In the genomic region with DNA sequence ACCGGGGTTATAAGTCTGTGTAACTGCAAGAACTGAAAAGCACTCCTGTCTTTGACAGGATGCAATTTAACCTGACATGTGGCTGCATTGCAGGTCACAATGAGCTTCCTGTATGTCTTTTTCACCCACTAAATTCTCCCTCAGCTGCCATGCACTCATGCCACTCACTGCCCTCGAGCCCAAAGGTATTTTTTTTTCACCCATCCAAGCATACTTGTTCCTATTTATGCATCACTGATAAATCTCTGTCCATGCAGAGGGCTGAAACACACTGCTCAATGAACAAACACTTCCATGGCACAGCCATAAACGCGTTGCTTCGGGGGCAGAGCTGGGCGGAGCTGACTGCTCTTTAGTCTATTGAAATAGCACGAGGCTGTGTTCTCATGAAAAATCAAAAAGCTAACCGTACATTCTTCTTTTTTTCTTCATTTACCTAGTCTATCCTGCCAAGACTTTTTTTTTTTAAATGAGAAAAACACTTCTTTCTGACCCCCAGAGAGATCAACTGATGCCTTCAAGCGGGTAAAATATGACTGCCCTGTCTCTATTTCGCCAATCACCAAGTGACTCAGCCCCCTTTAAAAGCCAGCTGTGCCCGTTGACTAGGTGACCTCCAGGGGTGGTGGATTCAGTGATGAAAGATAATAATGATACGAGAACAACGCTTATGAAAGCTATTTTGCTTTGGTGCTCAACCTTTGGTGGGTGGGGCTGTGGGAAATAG, we compare ENCODE assay signal across 10 mouse cellular contexts. TPM values are rescaled to one million over a fixed set of nuclear protein-coding genes. Genes with fewer than 3 reads are reported as not detected.
DNase-seq lines count a peak whose midpoint lies in the region; ATAC-seq and TF ChIP-seq lines count a peak whose summit lies in the region.
"Had no signal": no experiment of that assay in that cellular context is flagged by ENCODE, and none has a peak within 500 bp of the region (broad histone marks: within the 10 kb centered on the region; RNA-seq: fewer than 3 reads in every experiment).

No protein-coding gene starts in this region.

- TF ChIP-seq CTCF in midbrain, postnatal 0 days (IDR thresholded peaks at IDR 0.05), result no peak

- H3K36me3 ChIP-seq in kidney, embryonic 16.5 days (ENCODE audit: insufficient read depth, low read length), result no peaks in the 10 kb centered on the region
- no peaks in the 10 kb centered on the region for H3K36me3 ChIP-seq in forebrain, embryonic 16.5 days (ENCODE audit: control insufficient read depth, insufficient read depth)
- H3K36me3 ChIP-seq in midbrain, postnatal 0 days (ENCODE audit: insufficient read depth, low read length), result no peaks in the 10 kb centered on the region

- no peaks in the 10 kb centered on the region for H3K9me3 ChIP-seq in kidney, embryonic 16.5 days (ENCODE audit: low read length)
- no peaks in the 10 kb centered on the region for H3K9me3 ChIP-seq in forebrain, embryonic 16.5 days (ENCODE audit: control insufficient read depth, low read length)
- no peaks in the 10 kb centered on the region for H3K9me3 ChIP-seq in midbrain, postnatal 0 days (ENCODE audit: low read length)

- intact Hi-C loops in left cerebral cortex, postnatal 36 days (cut with DNase I), result no loop called here
- intact Hi-C loops in left cerebral cortex, postnatal 14 days (cut with DNase I), result no loop called here

- H3K27me3 ChIP-seq in kidney, embryonic 16.5 days (ENCODE audit: insufficient read depth, low read length), result no peaks in the 10 kb centered on the region
- no peaks in the 10 kb centered on the region for H3K27me3 ChIP-seq in forebrain, embryonic 16.5 days (replicated peaks; ENCODE audit: control insufficient read depth, insufficient read depth, low read length)
- no peaks in the 10 kb centered on the region for H3K27me3 ChIP-seq in midbrain, postnatal 0 days (ENCODE audit: insufficient read depth, low read length)

- no peak overlapping the region for H3K27ac ChIP-seq in kidney, embryonic 16.5 days (ENCODE audit: low read length)
- H3K27ac ChIP-seq in forebrain, embryonic 16.5 days (ENCODE audit: low read length), result peak overlapping the region; percentile 20; the same call in 1 of the 2 replicates
- peak overlapping the region; percentile 70 for H3K27ac ChIP-seq in midbrain, postnatal 0 days (ENCODE audit: low read depth, low read length)

- ATAC-seq in kidney, embryonic 16.5 days (ENCODE audit: low FRiP score, low TSS enrichment), result peak; percentile 71; the same call in 1 of the 2 replicates
- no peak for ATAC-seq in forebrain, embryonic 16.5 days
- ATAC-seq in midbrain, postnatal 0 days (ENCODE audit: low FRiP score), result 0 out of 2 replicates have a peak, but pooled peaks have one; percentile 5

- no peak overlapping the region for H3K9ac ChIP-seq in kidney, embryonic 16.5 days (replicated peaks; ENCODE audit: low read length)
- no peak overlapping the region for H3K9ac ChIP-seq in forebrain, embryonic 16.5 days (replicated peaks; ENCODE audit: low read depth, low read length)
- H3K9ac ChIP-seq in midbrain, postnatal 0 days (replicated peaks; ENCODE audit: low read length, poor library complexity, severe bottlenecking), result peak overlapping the region; percentile 33

- WGBS in kidney, embryonic 16.5 days, result 41% methylated on average over 13 of the region's 13 CpGs
- 68% methylated on average over 13 of the region's 13 CpGs for WGBS in forebrain, embryonic 16.5 days
- WGBS in midbrain, postnatal 0 days, result 41% methylated on average over 13 of the region's 13 CpGs

- H3K4me3 ChIP-seq in kidney, embryonic 16.5 days (ENCODE audit: low read length), result peak overlapping the region; percentile 31
- no peak overlapping the region for H3K4me3 ChIP-seq in forebrain, embryonic 16.5 days (replicated peaks; ENCODE audit: low read length)
- H3K4me3 ChIP-seq in midbrain, postnatal 0 days (ENCODE audit: low read depth, low read length), result peak overlapping the region; percentile 22; the same call in 1 of the 2 replicates

- peak overlapping the region; percentile 49 for H3K4me2 ChIP-seq in kidney, embryonic 16.5 days (replicated peaks; ENCODE audit: low read depth, low read length)
- no peak overlapping the region for H3K4me2 ChIP-seq in forebrain, embryonic 16.5 days (ENCODE audit: low read length)
- H3K4me2 ChIP-seq in midbrain, postnatal 0 days (ENCODE audit: low read depth, low read length, poor library complexity, severe bottlenecking), result peak overlapping the region; percentile 48

- peaks cover 9% of the 10 kb centered on the region; the same call in 1 of the 2 replicates for H3K4me1 ChIP-seq in kidney, embryonic 16.5 days (ENCODE audit: insufficient read depth, low read length)
- H3K4me1 ChIP-seq in forebrain, embryonic 16.5 days (replicated peaks; ENCODE audit: control insufficient read depth, insufficient read depth, low read length), result peaks cover 7% of the 10 kb centered on the region; the same call in 1 of the 2 replicates
- H3K4me1 ChIP-seq in midbrain, postnatal 0 days (ENCODE audit: insufficient read depth, low read length), result no peaks in the 10 kb centered on the region

- DNase-seq in kidney, adult 8-10 months, result no peak
- peak; percentile 16 to 26 for DNase-seq in CD8-positive naive resting alpha-beta T cell, adult 2 months (ENCODE audit: low read depth in 2 of 2, low spot score in 2 of 2)
- DNase-seq in midbrain, postnatal 0 days (ENCODE audit: low spot score), result no peak
- DNase-seq in ovary, adult 18-20 months (ENCODE audit: low spot score), result no peak
- no peak for DNase-seq in left cerebral cortex, postnatal 36 days (ENCODE audit: low spot score in 2 of 2)
- no peak for DNase-seq in left cerebral cortex, postnatal 14 days (ENCODE audit: low spot score in 2 of 2)

RNA-seq across cellular contexts. Expression of gene Tigit, which starts 44.6 kb away (rescaled TPM):
- polyA plus RNA-seq in kidney, embryonic 16.5 days (2015; fragmentation: Nextera tagmentation; extraction: Ambion mirVana), result not detected in 2 replicates
- polyA plus RNA-seq in forebrain, embryonic 16.5 days (2015; fragmentation: Nextera tagmentation; extraction: Ambion mirVana), result not detected in 2 replicates
- not detected in 2 replicates for total RNA-seq in midbrain, postnatal 0 days (2014; rRNA removed)
- 0.17 TPM in 1 of 2 replicates, not detected in the other for polyA plus RNA-seq in midbrain, postnatal 0 days (2015; fragmentation: Nextera tagmentation; extraction: Ambion mirVana)
- not detected for total RNA-seq in left cerebral cortex, postnatal 36 days (2021)
- total RNA-seq in left cerebral cortex, postnatal 14 days (2021), result not detected
- total RNA-seq: liver, adult 2 months had no signal
- polyA plus RNA-seq: testis, adult 2 months had no signal

RNA-seq across cellular contexts. Expression of gene Drd3, which starts 45.3 kb away (rescaled TPM):
- not detected in 2 replicates for polyA plus RNA-seq in kidney, embryonic 16.5 days (2015; fragmentation: Nextera tagmentation; extraction: Ambion mirVana)
- not detected in 2 replicates for polyA plus RNA-seq in forebrain, embryonic 16.5 days (2015; fragmentation: Nextera tagmentation; extraction: Ambion mirVana)
- total RNA-seq in midbrain, postnatal 0 days (2014; rRNA removed), result not detected in 2 replicates
- polyA plus RNA-seq in midbrain, postnatal 0 days (2015; fragmentation: Nextera tagmentation; extraction: Ambion mirVana), result not detected in 2 replicates
- total RNA-seq in left cerebral cortex, postnatal 36 days (2021), result 1 to 10 TPM in 1 of 2 experiments, not detected in 1; 2.6 TPM
- 1 to 10 TPM in 1 of 2 experiments, not detected in 1; 1.0 TPM for total RNA-seq in left cerebral cortex, postnatal 14 days (2021)
- total RNA-seq: liver, adult 2 months had no signal
- polyA plus RNA-seq: liver, adult 2 months; testis, adult 2 months had no signal

Comparison
In these comparisons a context has a peak if more than half of its experiments do, and no peak if none do; other contexts are left out.
1. DNase-seq: peak in CD8-positive naive resting alpha-beta T cell, adult 2 months (2 of 2); none in kidney, adult 8-10 months (0 of 2), midbrain, postnatal 0 days (single experiment), ovary, adult 18-20 months (single experiment), left cerebral cortex, postnatal 36 days (0 of 2) and left cerebral cortex, postnatal 14 days (0 of 2).